Comparison of ENCODE assay signal across 11 mouse cellular contexts in genomic region chr8:91508284-91508683, GRCm38 (mm10).
DNase-seq lines count a peak whose midpoint lies in the region; ATAC-seq lines count a peak whose summit lies in the region.
"Had no signal": no experiment of that assay in that cellular context is flagged by ENCODE, and none has a peak within 500 bp of the region (broad histone marks: within the 10 kb centered on the region; RNA-seq: fewer than 3 reads in every experiment).

No protein-coding gene starts in this region.

- no peaks in the 10 kb centered on the region for H3K27me3 ChIP-seq in heart, embryonic 14.5 days (ENCODE audit: control insufficient read depth, insufficient read depth, low read length)
- no peaks in the 10 kb centered on the region; the same call in 1 of the 2 replicates for H3K27me3 ChIP-seq in embryonic facial prominence, embryonic 11.5 days (ENCODE audit: control insufficient read depth, insufficient read depth, low read length)
- no peaks in the 10 kb centered on the region for H3K27me3 ChIP-seq in liver, embryonic 15.5 days
- H3K27me3 ChIP-seq: lung, embryonic 15.5 days had no signal

- H3K4me2 ChIP-seq in heart, embryonic 14.5 days (ENCODE audit: low read length), result no peak overlapping the region
- H3K4me2 ChIP-seq in embryonic facial prominence, embryonic 11.5 days (ENCODE audit: low read depth, low read length), result no peak overlapping the region
- H3K4me2 ChIP-seq in liver, embryonic 15.5 days, result no peak overlapping the region
- H3K4me2 ChIP-seq: lung, embryonic 15.5 days; midbrain, embryonic 11.5 days had no signal

- peaks cover 12 to 17% of the 10 kb centered on the region in 2 experiments for H3K4me1 ChIP-seq in heart, embryonic 14.5 days (ENCODE audit: control insufficient read depth in 2 of 2, insufficient read depth in 2 of 2, low read length in 2 of 2)
- H3K4me1 ChIP-seq in embryonic facial prominence, embryonic 11.5 days (ENCODE audit: control insufficient read depth, insufficient read depth, low read length), result no peaks in the 10 kb centered on the region
- peaks cover 9% of the 10 kb centered on the region; the same call in 1 of the 2 replicates for H3K4me1 ChIP-seq in liver, embryonic 15.5 days (replicated peaks)

- ATAC-seq in heart, embryonic 14.5 days (ENCODE audit: insufficient number of reproducible peaks, insufficient read depth, low FRiP score, low read depth), result no peak; the same call in 1 of the 2 replicates
- peak; percentile 29; the same call in 1 of the 2 replicates for ATAC-seq in embryonic facial prominence, embryonic 11.5 days (replicated peaks; ENCODE audit: insufficient number of reproducible peaks, low FRiP score, low TSS enrichment, low read depth)
- ATAC-seq in liver, embryonic 15.5 days (ENCODE audit: insufficient read depth), result peak; percentile 28; the same call in 1 of the 2 replicates

- H3K4me3 ChIP-seq in heart, embryonic 14.5 days (ENCODE audit: control insufficient read depth in 1 of 2, insufficient read depth in 1 of 2, low read depth in 1 of 2, low read length in 2 of 2), result no peak overlapping the region
- H3K4me3 ChIP-seq in embryonic facial prominence, embryonic 11.5 days (ENCODE audit: low read depth, low read length), result no peak overlapping the region
- no peak overlapping the region for H3K4me3 ChIP-seq in liver, embryonic 15.5 days (replicated peaks)
- H3K4me3 ChIP-seq: lung, embryonic 15.5 days had no signal

- H3K27ac ChIP-seq in heart, embryonic 14.5 days (replicated peaks in 1 of 2; ENCODE audit: control insufficient read depth in 1 of 2, insufficient read depth in 1 of 2, low read depth in 2 of 2, low read length in 2 of 2), result peak overlapping the region; percentile 36 to 53; a peak in 3 of 4 replicates
- no peak overlapping the region for H3K27ac ChIP-seq in embryonic facial prominence, embryonic 11.5 days (replicated peaks; ENCODE audit: low read depth, low read length)
- no peak overlapping the region for H3K27ac ChIP-seq in liver, embryonic 15.5 days (replicated peaks)
- H3K27ac ChIP-seq: lung, embryonic 15.5 days had no signal

- no peak overlapping the region for H3K9ac ChIP-seq in heart, embryonic 14.5 days (ENCODE audit: low read length)
- no peak overlapping the region for H3K9ac ChIP-seq in embryonic facial prominence, embryonic 11.5 days (replicated peaks; ENCODE audit: low read length)
- H3K9ac ChIP-seq in liver, embryonic 15.5 days, result no peak overlapping the region
- H3K9ac ChIP-seq: lung, embryonic 15.5 days had no signal

- H3K36me3 ChIP-seq in heart, embryonic 14.5 days (ENCODE audit: control insufficient read depth, insufficient read depth, low read length), result no peaks in the 10 kb centered on the region
- H3K36me3 ChIP-seq in embryonic facial prominence, embryonic 11.5 days (replicated peaks; ENCODE audit: control insufficient read depth, insufficient read depth, low read depth, low read length), result no peaks in the 10 kb centered on the region
- H3K36me3 ChIP-seq in liver, embryonic 15.5 days (replicated peaks), result no peaks in the 10 kb centered on the region
- H3K36me3 ChIP-seq: lung, embryonic 15.5 days had no signal

- DNase-seq in heart, adult 9 months (ENCODE audit: low spot score in 2 of 2), result no peak
- peak; percentile 39 for DNase-seq in kidney, postnatal 14 days
- DNase-seq in kidney, adult 18-20 months, result no peak
- DNase-seq in embryonic facial prominence, embryonic 11.5 days (ENCODE audit: low spot score), result no peak
- DNase-seq in spleen, postnatal 10 days (ENCODE audit: low spot score in 2 of 2), result no peak
- DNase-seq: cerebellum, adult 9-10 months; gastrocnemius, postnatal 25 days had no signal

- WGBS in heart, embryonic 14.5 days, result 53% methylated on average over 4 of the region's 4 CpGs
- WGBS in embryonic facial prominence, embryonic 11.5 days, result 35% methylated on average over 4 of the region's 4 CpGs
- 57% methylated on average over 4 of the region's 4 CpGs for WGBS in liver, embryonic 15.5 days (ENCODE audit: insufficient replicate concordance)

- no peaks in the 10 kb centered on the region for H3K9me3 ChIP-seq in heart, embryonic 14.5 days (ENCODE audit: control insufficient read depth, low read length)
- H3K9me3 ChIP-seq in embryonic facial prominence, embryonic 11.5 days (replicated peaks; ENCODE audit: control insufficient read depth, low read length), result no peaks in the 10 kb centered on the region
- H3K9me3 ChIP-seq in liver, embryonic 15.5 days (replicated peaks), result no peaks in the 10 kb centered on the region
- H3K9me3 ChIP-seq: lung, embryonic 15.5 days had no signal

Comparison
In these comparisons a context has a peak if more than half of its experiments do, and no peak if none do; other contexts are left out.
1. H3K27ac ChIP-seq: peak in heart, embryonic 14.5 days (2 of 2); none in embryonic facial prominence, embryonic 11.5 days (single experiment) and liver, embryonic 15.5 days (single experiment).